Mouse (Mus musculus) thymus, postnatal 4 days (tissue): Measurements from ENCODE around the gene Olfr885.

Experiments
- DNase-seq: peaks from one replicate; pipeline ENCODE4 v3.0.0; 2021

Olfr885 gene

GRCm38 (mm10) chr9:38061022-38061421 is at the start of gene Olfr885:
TSS of gene Olfr885 (plus strand) at chr9:38061322.
- no peak for DNase-seq

- DNase-seq = no peak
Measured at GRCm38 (mm10) chr9:38025508-38025907, 35.6 kb upstream of the Olfr885 start, which contains the start of gene Olfr883. TSS of gene Olfr883 (plus strand) at chr9:38025808.

- no peak for DNase-seq
Measured at GRCm38 (mm10) chr9:38046255-38046654, 14.9 kb upstream of the Olfr885 start, which contains the start of gene Olfr884. TSS of gene Olfr884 (plus strand) at chr9:38046555.

GRCm38 (mm10) chr9:38083772-38084171 is 22.6 kb downstream of the Olfr885 start, which contains the start of gene Olfr887:
TSS of gene Olfr887 (plus strand) at chr9:38084072.
- DNase-seq = no peak

GRCm38 (mm10) chr9:38107828-38108227 is 46.7 kb downstream of the Olfr885 start, which contains the start of gene Olfr888:
TSS of gene Olfr888 (plus strand) at chr9:38108128.
- no peak for DNase-seq
